Mouse (Mus musculus): ENCODE measurements around the gene a.

DNA sequence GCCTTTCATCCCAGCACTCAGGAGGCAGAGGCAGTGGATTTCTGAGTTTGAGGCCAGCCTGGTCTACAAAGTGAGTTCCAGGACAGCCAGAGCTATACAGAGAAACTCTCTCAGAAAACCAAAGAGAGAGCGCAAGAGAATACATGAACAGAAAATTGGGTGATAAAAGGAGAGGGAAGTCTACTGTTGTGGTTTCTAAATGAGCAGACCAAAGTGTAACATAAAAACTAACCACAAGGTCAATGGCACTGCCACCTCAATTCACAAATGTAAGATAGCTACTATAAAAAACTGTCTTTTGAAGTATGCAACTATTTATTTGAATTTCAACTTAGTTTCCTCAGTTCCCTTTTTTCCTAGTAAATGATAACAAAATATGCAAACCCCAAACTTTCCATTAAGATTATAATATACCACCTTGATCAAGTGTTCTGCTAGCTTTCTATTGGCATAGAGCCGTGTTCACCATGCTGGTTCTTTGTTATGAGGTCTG lies 37.1 kb upstream of the a start:
- TF ChIP-seq CTCF (conservative IDR thresholded peaks at IDR 0.05; ENCODE audit: insufficient read depth, insufficient read length, low read depth, low read length) (no peak), POLR2A (IDR thresholded peaks at IDR 0.05; ENCODE audit: low read depth, low read length) (no peak)
